Mouse (Mus musculus) testis, adult 2 months (tissue): Measurements from ENCODE around the gene Retnla.

Experiments
- CTCF ChIP-seq: fragments of 200-500 bp; IDR thresholded peaks from 2 replicates; pipeline ENCODE4 v1.5.1; 2012; ENCODE audit warnings: low read depth, mild to moderate bottlenecking, inconsistent platforms, low read length, moderate library complexity; ENCODE audit not compliant: control insufficient read depth, insufficient read depth, insufficient replicate concordance
- POLR2A ChIP-seq: fragments of 200-500 bp; IDR thresholded peaks from 2 replicates; pipeline ENCODE4 v1.6.1; 2012; ENCODE audit warnings: low read depth, mild to moderate bottlenecking, inconsistent platforms, low read length, moderate library complexity; ENCODE audit not compliant: control insufficient read depth

DNA sequence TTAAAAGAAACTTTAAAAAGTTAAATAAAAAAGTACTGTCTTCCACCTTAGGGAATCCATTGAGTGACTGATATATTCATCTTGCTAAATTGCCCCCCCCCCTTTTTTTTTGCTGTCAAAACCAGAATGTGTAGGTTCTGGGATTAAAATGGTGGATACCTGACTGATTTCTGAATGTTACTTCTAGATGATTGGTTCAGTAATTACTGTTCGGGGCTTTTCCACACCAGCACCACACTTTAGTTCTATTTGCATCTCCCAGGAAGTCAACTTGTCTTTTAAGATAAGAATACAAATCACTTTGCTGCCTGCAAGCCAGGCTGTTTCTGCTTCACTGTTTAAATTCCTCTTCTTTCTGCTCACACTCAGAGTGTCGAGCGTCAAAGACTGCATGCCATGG, 44.1 kb upstream of the Retnla start:
- no peak for TF ChIP-seq CTCF
- TF ChIP-seq POLR2A, result no peak
